In the genomic region with DNA sequence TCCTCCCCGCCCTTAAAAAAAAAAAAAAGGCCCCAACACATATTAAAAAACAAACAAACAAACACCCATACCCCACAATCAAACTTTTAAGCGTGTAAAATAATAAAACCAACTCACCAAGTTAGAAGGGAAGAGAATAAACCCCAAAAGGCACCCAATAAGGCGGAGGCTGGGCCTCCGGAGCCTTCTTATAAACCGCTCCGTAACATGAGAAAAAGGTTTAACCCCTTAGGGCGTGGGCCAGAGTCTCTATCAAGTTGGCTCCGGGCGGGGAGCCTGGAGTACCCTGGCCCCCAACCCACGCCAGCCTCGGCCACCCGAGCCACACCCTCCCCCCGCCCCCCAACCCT, we compare ENCODE assay signal across 8 mouse cellular contexts. TPM values are rescaled to one million over a fixed set of nuclear protein-coding genes. Genes with fewer than 3 reads are reported as not detected.
DNase-seq lines count a peak whose midpoint lies in the region; ATAC-seq and TF ChIP-seq lines count a peak whose summit lies in the region.

No protein-coding gene starts in this region.

- peaks cover 44% of the 10 kb centered on the region for H3K4me1 ChIP-seq in heart, embryonic 13.5 days
- no peaks in the 10 kb centered on the region for H3K4me1 ChIP-seq in ES-Bruce4 (ENCODE audit: control insufficient read depth, insufficient read depth, low read length)
- H3K4me1 ChIP-seq in forebrain, embryonic 14.5 days (ENCODE audit: control insufficient read depth, insufficient read depth, low read length) = peaks cover 18% of the 10 kb centered on the region
- peaks cover 51% of the 10 kb centered on the region for H3K4me1 ChIP-seq in liver, embryonic 16.5 days (ENCODE audit: control insufficient read depth, low read depth, low read length)

- peak overlapping the region; percentile 89 for H3K27ac ChIP-seq in heart, embryonic 13.5 days (replicated peaks)
- H3K27ac ChIP-seq in ES-Bruce4 (ENCODE audit: insufficient read depth, low read length) = no peak overlapping the region
- peak overlapping the region; percentile 92 for H3K27ac ChIP-seq in forebrain, embryonic 14.5 days (ENCODE audit: low read depth, low read length)
- peak overlapping the region; percentile 97 for H3K27ac ChIP-seq in liver, embryonic 16.5 days (ENCODE audit: low read length)

- ATAC-seq in heart, embryonic 13.5 days (ENCODE audit: extremely low read depth, insufficient number of reproducible peaks, low FRiP score, low TSS enrichment) = 0 out of 2 replicates have a peak, but pooled peaks have one; percentile 29
- ATAC-seq in forebrain, embryonic 14.5 days = peak; percentile 58
- no peak for ATAC-seq in liver, embryonic 16.5 days (ENCODE audit: low read depth)
- no peak for ATAC-seq in monocyte, adult 5-6 weeks (replicated peaks; ENCODE audit: insufficient number of reproducible peaks, low FRiP score, low TSS enrichment, poor library complexity, severe bottlenecking)

- H3K9me3 ChIP-seq in heart, embryonic 13.5 days = no peaks in the 10 kb centered on the region
- H3K9me3 ChIP-seq in ES-Bruce4 (replicated peaks; ENCODE audit: control insufficient read depth, insufficient read depth, low read length, poor library complexity, severe bottlenecking) = no peaks in the 10 kb centered on the region
- H3K9me3 ChIP-seq in forebrain, embryonic 14.5 days (replicated peaks; ENCODE audit: control insufficient read depth, low read length) = no peaks in the 10 kb centered on the region
- no peaks in the 10 kb centered on the region for H3K9me3 ChIP-seq in liver, embryonic 16.5 days (replicated peaks; ENCODE audit: control insufficient read depth, low read length)

- no peaks in the 10 kb centered on the region for H3K36me3 ChIP-seq in heart, embryonic 13.5 days
- H3K36me3 ChIP-seq in ES-Bruce4 (ENCODE audit: control insufficient read depth, insufficient read depth, low read length, poor library complexity, severe bottlenecking) = no peaks in the 10 kb centered on the region
- H3K36me3 ChIP-seq in forebrain, embryonic 14.5 days (ENCODE audit: control insufficient read depth, insufficient read depth, low read length) = no peaks in the 10 kb centered on the region
- H3K36me3 ChIP-seq in liver, embryonic 16.5 days (ENCODE audit: control insufficient read depth, insufficient read depth) = peaks cover 6% of the 10 kb centered on the region

- intact Hi-C loops in heart, postnatal 10 days (cut with DNase I) = loop anchor here (2.0 to 5.0 kb wide), 2 partner anchors 28 to 85 kb away; no protein-coding TSS in a partner anchor

- H3K9ac ChIP-seq in heart, embryonic 13.5 days = peak overlapping the region; percentile 92
- peak overlapping the region; percentile 96 for H3K9ac ChIP-seq in ES-Bruce4 (ENCODE audit: low read depth, poor library complexity, severe bottlenecking)
- H3K9ac ChIP-seq in forebrain, embryonic 14.5 days (ENCODE audit: low read length) = peak overlapping the region; percentile 80
- peak overlapping the region; percentile 98 for H3K9ac ChIP-seq in liver, embryonic 16.5 days (ENCODE audit: low read depth, low read length)

- H3K27me3 ChIP-seq in heart, embryonic 13.5 days (replicated peaks) = peaks cover 19% of the 10 kb centered on the region
- no peaks in the 10 kb centered on the region for H3K27me3 ChIP-seq in ES-Bruce4 (ENCODE audit: control insufficient read depth, insufficient read depth, low read length, poor library complexity, severe bottlenecking)
- H3K27me3 ChIP-seq in forebrain, embryonic 14.5 days (replicated peaks; ENCODE audit: control insufficient read depth, insufficient read depth, low read length) = no peaks in the 10 kb centered on the region
- no peaks in the 10 kb centered on the region for H3K27me3 ChIP-seq in liver, embryonic 16.5 days (ENCODE audit: control insufficient read depth, insufficient read depth, low read depth, low read length)

- TF ChIP-seq CTCF in ES-Bruce4 (IDR thresholded peaks at IDR 0.05; ENCODE audit: low read depth, low read length) = no peak

- no peak for TF ChIP-seq EP300 in ES-Bruce4 (IDR thresholded peaks at IDR 0.05; ENCODE audit: insufficient read depth, low read depth, low read length)

- H3K4me2 ChIP-seq in heart, embryonic 13.5 days = peak overlapping the region; percentile 90
- H3K4me2 ChIP-seq in forebrain, embryonic 14.5 days (ENCODE audit: low read length) = peak overlapping the region; percentile 85
- peak overlapping the region; percentile 96 for H3K4me2 ChIP-seq in liver, embryonic 16.5 days (ENCODE audit: low read depth, low read length)

- WGBS in heart, embryonic 13.5 days = under 1% methylated on average over 13 of the region's 13 CpGs
- WGBS in forebrain, embryonic 14.5 days = under 1% methylated on average over 12 of the region's 13 CpGs
- WGBS in liver, embryonic 16.5 days (ENCODE audit: insufficient replicate concordance) = under 1% methylated on average over 13 of the region's 13 CpGs

- H3K4me3 ChIP-seq in heart, embryonic 13.5 days = peak overlapping the region; percentile 87
- H3K4me3 ChIP-seq in ES-Bruce4 (ENCODE audit: low read depth, low read length) = peak overlapping the region; percentile 73
- H3K4me3 ChIP-seq in forebrain, embryonic 14.5 days (ENCODE audit: low read depth, low read length) = peak overlapping the region; percentile 78
- H3K4me3 ChIP-seq in liver, embryonic 16.5 days (ENCODE audit: low read depth, low read length) = peak overlapping the region; percentile 89

- no peak for DNase-seq in heart, postnatal 10 days
- no peak for DNase-seq in forebrain, embryonic 14.5 days (ENCODE audit: low spot score)
- DNase-seq in frontal cortex, postnatal 10 days (ENCODE audit: low spot score in 2 of 2) = no peak
- no peak for DNase-seq in B cell, adult 2 months

- no peak for TF ChIP-seq POLR2A in ES-Bruce4 (IDR thresholded peaks at IDR 0.05; ENCODE audit: insufficient read depth, low read length)

RNA-seq across cellular contexts. Expression of gene Arsg, which starts 0.4 kb away (rescaled TPM):
- 3.8 and 3.9 TPM in 2 replicates for polyA plus RNA-seq in heart, embryonic 13.5 days (2015; fragmentation: Nextera tagmentation; extraction: Ambion mirVana)
- total RNA-seq in heart, postnatal 10 days (2021) = 1 to 10 TPM; 4.3 to 4.4 TPM
- 5.7 and 5.8 TPM in 2 replicates for polyA plus RNA-seq in ES-Bruce4 (2011; ENCODE audit: insufficient read depth, insufficient read length, low read depth, missing spikeins)
- 5.1 and 6.2 TPM in 2 replicates for polyA plus RNA-seq in forebrain, embryonic 14.5 days (2014; fragmentation: Nextera tagmentation; extraction: Ambion mirVana)
- 3.2 and 3.8 TPM in 2 replicates for polyA plus RNA-seq in liver, embryonic 16.5 days (2015; fragmentation: Nextera tagmentation; extraction: Ambion mirVana)
- 0.96 to 2.5 TPM (median 1.1 TPM) in 3 replicates for total RNA-seq in monocyte, adult 5-6 weeks (2017)

RNA-seq across cellular contexts. Expression of gene Slc16a6, which starts 0.6 kb away (rescaled TPM):
- polyA plus RNA-seq in heart, embryonic 13.5 days (2015; fragmentation: Nextera tagmentation; extraction: Ambion mirVana) = 9.6 and 9.7 TPM in 2 replicates
- 10 to 100 TPM; 13.9 to 14.6 TPM for total RNA-seq in heart, postnatal 10 days (2021)
- polyA plus RNA-seq in ES-Bruce4 (2011; ENCODE audit: insufficient read depth, insufficient read length, low read depth, missing spikeins) = 12.7 and 14.7 TPM in 2 replicates
- 2.8 and 4.4 TPM in 2 replicates for polyA plus RNA-seq in forebrain, embryonic 14.5 days (2014; fragmentation: Nextera tagmentation; extraction: Ambion mirVana)
- 32.0 and 33.4 TPM in 2 replicates for polyA plus RNA-seq in liver, embryonic 16.5 days (2015; fragmentation: Nextera tagmentation; extraction: Ambion mirVana)
- 9.1 to 20.3 TPM (median 11.3 TPM) in 3 replicates for total RNA-seq in monocyte, adult 5-6 weeks (2017)

RNA-seq across cellular contexts. Expression of gene Amz2, which starts 47.0 kb away (rescaled TPM):
- polyA plus RNA-seq in heart, embryonic 13.5 days (2015; fragmentation: Nextera tagmentation; extraction: Ambion mirVana) = 33.4 and 38.1 TPM in 2 replicates
- 10 to 100 TPM; 42.9 to 46.8 TPM for total RNA-seq in heart, postnatal 10 days (2021)
- polyA plus RNA-seq in ES-Bruce4 (2011; ENCODE audit: insufficient read depth, insufficient read length, low read depth, missing spikeins) = 78.5 and 80.2 TPM in 2 replicates
- 78.0 and 79.6 TPM in 2 replicates for polyA plus RNA-seq in forebrain, embryonic 14.5 days (2014; fragmentation: Nextera tagmentation; extraction: Ambion mirVana)
- polyA plus RNA-seq in liver, embryonic 16.5 days (2015; fragmentation: Nextera tagmentation; extraction: Ambion mirVana) = 10.1 and 11.4 TPM in 2 replicates
- 32.6 to 34.9 TPM (median 33.6 TPM) in 3 replicates for total RNA-seq in monocyte, adult 5-6 weeks (2017)

RNA-seq across cellular contexts. Expression of gene 9930022D16Rik, which starts 59.1 kb away (rescaled TPM):
- polyA plus RNA-seq in heart, embryonic 13.5 days (2015; fragmentation: Nextera tagmentation; extraction: Ambion mirVana) = 0.05 TPM in 1 of 2 replicates, not detected in the other
- not detected for total RNA-seq in heart, postnatal 10 days (2021)
- not detected in 2 replicates for polyA plus RNA-seq in ES-Bruce4 (2011; ENCODE audit: insufficient read depth, insufficient read length, low read depth, missing spikeins)
- not detected in 2 replicates for polyA plus RNA-seq in forebrain, embryonic 14.5 days (2014; fragmentation: Nextera tagmentation; extraction: Ambion mirVana)
- polyA plus RNA-seq in liver, embryonic 16.5 days (2015; fragmentation: Nextera tagmentation; extraction: Ambion mirVana) = not detected in 2 replicates
- total RNA-seq in monocyte, adult 5-6 weeks (2017) = 0.85 to 6.5 TPM (median 1.6 TPM) in 3 replicates

Comparison
In these comparisons a context has a peak if more than half of its experiments do, and no peak if none do; other contexts are left out.
1. ATAC-seq: peak in heart, embryonic 13.5 days (single experiment) and forebrain, embryonic 14.5 days (single experiment); none in liver, embryonic 16.5 days (single experiment) and monocyte, adult 5-6 weeks (single experiment).
2. Peak in every context shown above with its lines, with median percentiles within 50 percentile points of each other: H3K4me2 ChIP-seq, H3K4me3 ChIP-seq and H3K9ac ChIP-seq.